Mouse (Mus musculus): ENCODE measurements around the gene Wipf3. TPM values are rescaled to one million over a fixed set of nuclear protein-coding genes. Genes with fewer than 3 reads are reported as not detected.

The Wipf3 gene
- polyA plus RNA-seq, 1 experiment, result 0.29 TPM

DNA sequence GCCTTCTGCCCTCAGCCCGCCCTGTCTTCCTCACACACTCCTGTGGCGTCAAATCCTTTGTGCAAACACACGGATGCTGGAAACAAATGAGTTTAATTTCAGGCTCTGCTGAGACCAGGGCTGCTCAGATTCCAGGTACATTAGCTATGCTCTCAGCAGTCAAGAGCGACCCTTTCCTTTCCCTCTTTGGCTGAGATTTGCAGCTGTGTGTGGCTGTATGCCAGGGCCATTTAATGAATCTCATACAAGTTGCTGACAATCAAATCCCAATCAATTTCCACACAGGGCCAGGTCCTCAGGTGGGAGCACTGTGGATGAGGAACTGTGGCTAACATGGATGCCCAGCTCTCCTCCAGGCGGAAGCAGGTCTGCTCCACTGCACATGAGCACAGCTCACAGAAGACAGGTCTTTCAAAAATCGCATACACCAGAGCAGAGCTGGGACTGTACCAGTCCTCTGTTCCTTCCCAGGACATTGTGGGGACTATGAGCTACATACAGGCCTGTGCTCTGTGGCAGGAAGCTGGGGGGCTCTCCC is 78.9 kb downstream of the Wipf3 start:
- H3K4me3 ChIP-seq, result no peak overlapping the region
- no peaks in the 10 kb centered on the region for H3K79me2 ChIP-seq (ENCODE audit: control insufficient read depth, insufficient read depth)
- H3ac ChIP-seq (ENCODE audit: control insufficient read depth, insufficient read length), result no peak overlapping the region
- TF ChIP-seq TCF3 (IDR thresholded peaks at IDR 0.05; ENCODE audit: insufficient read length, low read depth), result no peak
- TF ChIP-seq SRF (IDR thresholded peaks at IDR 0.05; ENCODE audit: control insufficient read depth, insufficient read length, low read depth), result no peak
- no peak for TF ChIP-seq USF1 (IDR thresholded peaks at IDR 0.05; ENCODE audit: low read depth)
- TF ChIP-seq MYOD1 (IDR thresholded peaks at IDR 0.05; ENCODE audit: control insufficient read depth in 1 of 3, insufficient read length in 2 of 3, low read depth in 2 of 3), result no peak
- no peak for TF ChIP-seq POLR2AphosphoS2 (IDR thresholded peaks at IDR 0.05; ENCODE audit: insufficient read length, low read depth)
- TF ChIP-seq MYOG (IDR thresholded peaks at IDR 0.05; ENCODE audit: control insufficient read depth in 1 of 3, insufficient read depth in 1 of 3, insufficient read length in 2 of 3, low read depth in 2 of 3), result no peak
- TF ChIP-seq REST (IDR thresholded peaks at IDR 0.05; ENCODE audit: insufficient read depth, insufficient read length), result no peak
- TF ChIP-seq TCF12 (IDR thresholded peaks at IDR 0.05; ENCODE audit: insufficient read depth, poor library complexity, severe bottlenecking), result no peak
- no peak for TF ChIP-seq E2F4 (IDR thresholded peaks at IDR 0.05; ENCODE audit: insufficient read depth)
- TF ChIP-seq CEBPB (IDR thresholded peaks at IDR 0.05; ENCODE audit: insufficient read depth, poor library complexity, severe bottlenecking), result no peak
- no peak for TF ChIP-seq MAX (IDR thresholded peaks at IDR 0.05; ENCODE audit: low read depth)
- TF ChIP-seq POLR2A (IDR thresholded peaks at IDR 0.05; ENCODE audit: insufficient read length, low read depth), result no peak
- H3K4me2 ChIP-seq (ENCODE audit: low read depth), result no peak overlapping the region
- no peaks in the 10 kb centered on the region for H3K27me3 ChIP-seq (ENCODE audit: control insufficient read depth, insufficient read depth, insufficient read length)
- no peaks in the 10 kb centered on the region for H3K36me3 ChIP-seq (ENCODE audit: control insufficient read depth, insufficient read depth)

DNA sequence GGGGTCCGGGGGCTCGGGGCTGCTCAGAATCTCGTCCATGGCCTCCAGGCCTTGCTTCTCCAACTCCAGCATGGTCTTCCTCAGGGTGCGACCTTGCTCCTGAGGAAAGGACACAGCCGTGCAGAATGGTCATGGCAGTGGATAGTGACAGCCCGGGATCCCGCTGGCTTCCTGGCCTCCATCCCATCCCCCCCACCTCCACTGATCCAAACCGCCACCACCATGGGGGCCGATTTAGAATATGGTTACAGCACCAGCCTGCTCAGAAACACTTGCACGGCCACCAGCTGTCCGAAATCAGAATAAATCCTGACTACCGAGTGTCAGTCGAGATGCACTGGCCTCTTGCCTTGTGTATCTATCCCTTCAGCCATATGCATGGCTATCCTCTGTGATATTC is 79.9 kb downstream of the Wipf3 start:
- no peak overlapping the region for H3K4me3 ChIP-seq
- TF ChIP-seq POLR2A (IDR thresholded peaks at IDR 0.05; ENCODE audit: insufficient read length, low read depth) (no peak), MAX (IDR thresholded peaks at IDR 0.05; ENCODE audit: low read depth) (no peak), SRF (IDR thresholded peaks at IDR 0.05; ENCODE audit: control insufficient read depth, insufficient read length, low read depth) (no peak), POLR2AphosphoS2 (IDR thresholded peaks at IDR 0.05; ENCODE audit: insufficient read length, low read depth) (no peak), MYOG (IDR thresholded peaks at IDR 0.05; ENCODE audit: control insufficient read depth in 1 of 3, insufficient read depth in 1 of 3, insufficient read length in 2 of 3, low read depth in 2 of 3) (no peak), MYOD1 (IDR thresholded peaks at IDR 0.05; ENCODE audit: control insufficient read depth in 1 of 3, insufficient read length in 2 of 3, low read depth in 2 of 3) (no peak)
- peaks cover 6% of the 10 kb centered on the region for H3K36me3 ChIP-seq (ENCODE audit: control insufficient read depth, insufficient read depth)
- H3K79me2 ChIP-seq (ENCODE audit: control insufficient read depth, insufficient read depth), result no peaks in the 10 kb centered on the region
- no peaks in the 10 kb centered on the region for H3K27me3 ChIP-seq (ENCODE audit: control insufficient read depth, insufficient read depth, insufficient read length)
- no peak overlapping the region for H3ac ChIP-seq (ENCODE audit: control insufficient read depth, insufficient read length)
- H3K4me2 ChIP-seq (ENCODE audit: low read depth), result no peak overlapping the region

GRCm38 (mm10) chr6:54512256-54512655 is 82.9 kb downstream of the Wipf3 start:
- peaks cover 6% of the 10 kb centered on the region for H3K36me3 ChIP-seq (ENCODE audit: control insufficient read depth, insufficient read depth)
- no peak overlapping the region for H3K4me2 ChIP-seq (ENCODE audit: low read depth)
- TF ChIP-seq POLR2A (IDR thresholded peaks at IDR 0.05; ENCODE audit: insufficient read length, low read depth), result no peak
- TF ChIP-seq POLR2AphosphoS2 (IDR thresholded peaks at IDR 0.05; ENCODE audit: insufficient read length, low read depth), result no peak
- no peak for TF ChIP-seq MYOG (IDR thresholded peaks at IDR 0.05; ENCODE audit: control insufficient read depth in 1 of 3, insufficient read depth in 1 of 3, insufficient read length in 2 of 3, low read depth in 2 of 3)
- no peak for TF ChIP-seq CEBPB (IDR thresholded peaks at IDR 0.05; ENCODE audit: insufficient read depth, poor library complexity, severe bottlenecking)
- no peak for TF ChIP-seq SRF (IDR thresholded peaks at IDR 0.05; ENCODE audit: control insufficient read depth, insufficient read length, low read depth)
- TF ChIP-seq MYOD1 (IDR thresholded peaks at IDR 0.05; ENCODE audit: control insufficient read depth in 1 of 3, insufficient read length in 2 of 3, low read depth in 2 of 3), result no peak
- no peak for TF ChIP-seq TCF3 (IDR thresholded peaks at IDR 0.05; ENCODE audit: insufficient read length, low read depth)
- no peak for TF ChIP-seq USF1 (IDR thresholded peaks at IDR 0.05; ENCODE audit: low read depth)
- no peak for TF ChIP-seq MAX (IDR thresholded peaks at IDR 0.05; ENCODE audit: low read depth)
- no peaks in the 10 kb centered on the region for H3K79me2 ChIP-seq (ENCODE audit: control insufficient read depth, insufficient read depth)
- no peak overlapping the region for H3ac ChIP-seq (ENCODE audit: control insufficient read depth, insufficient read length)
- no peak overlapping the region for H3K4me3 ChIP-seq
- H3K27me3 ChIP-seq (ENCODE audit: control insufficient read depth, insufficient read depth, insufficient read length), result no peaks in the 10 kb centered on the region

- Histone ChIP-seq H3K27me3 (ENCODE audit: control insufficient read depth, insufficient read depth, insufficient read length) (no peaks in the 10 kb centered on the region), H3K4me3 (no peak overlapping the region), H3K79me2 (ENCODE audit: control insufficient read depth, insufficient read depth) (no peaks in the 10 kb centered on the region), H3K36me3 (ENCODE audit: control insufficient read depth, insufficient read depth) (peaks cover 6% of the 10 kb centered on the region), H3ac (ENCODE audit: control insufficient read depth, insufficient read length) (no peak overlapping the region), H3K4me2 (ENCODE audit: low read depth) (no peak overlapping the region)
- no peak for TF ChIP-seq REST (IDR thresholded peaks at IDR 0.05; ENCODE audit: insufficient read depth, insufficient read length)
- TF ChIP-seq POLR2A (IDR thresholded peaks at IDR 0.05; ENCODE audit: insufficient read length, low read depth), result no peak
- no peak for TF ChIP-seq MAX (IDR thresholded peaks at IDR 0.05; ENCODE audit: low read depth)
- TF ChIP-seq CEBPB (IDR thresholded peaks at IDR 0.05; ENCODE audit: insufficient read depth, poor library complexity, severe bottlenecking), result no peak
- TF ChIP-seq SRF (IDR thresholded peaks at IDR 0.05; ENCODE audit: control insufficient read depth, insufficient read length, low read depth), result no peak
- no peak for TF ChIP-seq USF1 (IDR thresholded peaks at IDR 0.05; ENCODE audit: low read depth)
- no peak for TF ChIP-seq POLR2AphosphoS2 (IDR thresholded peaks at IDR 0.05; ENCODE audit: insufficient read length, low read depth)
- no peak for TF ChIP-seq MYOG (IDR thresholded peaks at IDR 0.05; ENCODE audit: control insufficient read depth in 1 of 3, insufficient read depth in 1 of 3, insufficient read length in 2 of 3, low read depth in 2 of 3)
Measured at GRCm38 (mm10) chr6:54516512-54517134, 87.2 kb downstream of the Wipf3 start.

GRCm38 (mm10) chr6:54518758-54519157 is 89.4 kb downstream of the Wipf3 start:
- H3K4me2 ChIP-seq (ENCODE audit: low read depth), result no peak overlapping the region
- H3K4me3 ChIP-seq, result no peak overlapping the region
- H3K27me3 ChIP-seq (ENCODE audit: control insufficient read depth, insufficient read depth, insufficient read length), result no peaks in the 10 kb centered on the region
- peaks cover 3% of the 10 kb centered on the region for H3K36me3 ChIP-seq (ENCODE audit: control insufficient read depth, insufficient read depth)
- no peaks in the 10 kb centered on the region for H3K79me2 ChIP-seq (ENCODE audit: control insufficient read depth, insufficient read depth)
- TF ChIP-seq MYOG (IDR thresholded peaks at IDR 0.05; ENCODE audit: control insufficient read depth in 1 of 3, insufficient read depth in 1 of 3, insufficient read length in 2 of 3, low read depth in 2 of 3) (no peak), USF1 (IDR thresholded peaks at IDR 0.05; ENCODE audit: low read depth) (no peak), CEBPB (IDR thresholded peaks at IDR 0.05; ENCODE audit: insufficient read depth, poor library complexity, severe bottlenecking) (no peak), MYOD1 (IDR thresholded peaks at IDR 0.05; ENCODE audit: control insufficient read depth in 1 of 3, insufficient read length in 2 of 3, low read depth in 2 of 3) (no peak), TCF3 (IDR thresholded peaks at IDR 0.05; ENCODE audit: insufficient read length, low read depth) (no peak)
- H3ac ChIP-seq (ENCODE audit: control insufficient read depth, insufficient read length), result no peak overlapping the region
